Mouse (Mus musculus): ENCODE measurements around the gene Clca2.

DNA sequence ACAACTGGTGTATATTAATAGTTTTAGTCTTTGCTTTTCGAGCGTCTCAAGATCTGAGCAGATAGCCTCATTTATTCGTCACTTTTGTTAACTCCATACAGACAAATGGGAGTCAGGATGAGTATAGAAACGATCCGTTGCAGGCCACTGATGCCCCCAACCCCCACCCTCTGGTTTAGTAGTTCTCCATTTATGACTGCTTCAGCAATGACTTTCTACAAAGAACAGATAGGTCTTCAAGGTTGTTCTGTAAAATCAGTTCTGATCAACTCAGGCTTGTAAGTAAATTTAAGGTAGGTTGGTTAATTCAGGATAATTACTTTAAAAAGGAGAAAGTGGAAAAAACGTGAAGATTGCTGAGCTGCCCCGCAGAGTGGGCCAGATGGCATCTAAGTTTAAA, 20.2 kb upstream of the Clca2 start:
- no peak for TF ChIP-seq CTCF (IDR thresholded peaks at IDR 0.05; ENCODE audit: low read depth)
- TF ChIP-seq EP300 (IDR thresholded peaks at IDR 0.05; ENCODE audit: low read depth): no peak

Measured in heart, postnatal 0 days (tissue).